Mouse (Mus musculus) induced T-regulatory cell, adult 2 months (primary cell): ENCODE measurements at regions not wholly inside any gene's neighbourhood (a gene's known extent, or its start where the extent isn't known, plus 50 kb on each side); places are given as distances from the start of the nearest gene placed in this dataset.

ENCODE experiments used
- DNase-seq: peaks from one replicate; pipeline ENCODE4 v3.0.0-alpha.2; 2012; ENCODE audit warnings: low read depth

DNA sequence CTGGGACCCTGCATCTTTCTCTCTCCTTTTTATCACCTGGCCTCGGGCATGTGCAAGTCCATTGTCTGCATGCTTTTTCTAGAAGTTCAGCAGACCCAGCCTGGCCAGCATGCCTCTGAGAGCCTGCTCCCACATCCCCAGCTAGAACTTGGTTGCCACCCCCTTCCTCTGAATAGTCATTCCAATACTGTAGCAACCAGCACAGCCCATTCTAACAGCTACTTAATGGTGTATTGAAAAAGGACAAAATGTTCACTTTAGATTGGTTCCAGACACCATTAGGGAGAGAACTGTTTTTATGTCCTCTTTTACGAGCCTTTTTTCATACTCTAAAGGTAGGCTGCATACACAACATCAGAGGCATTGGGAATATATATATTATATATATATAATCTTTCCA, 53.2 kb upstream of the Osbpl3 start:
- no peak for DNase-seq

GRCm38 (mm10) chr6:50507466-50507865, 51.5 kb upstream of the Osbpl3 start:
- peak; percentile 50 for DNase-seq
